Mouse (Mus musculus) heart, adult 2 months (tissue): ENCODE measurements around the gene Dgcr2.

Experiments
- CTCF ChIP-seq: fragments of 200-600 bp; IDR thresholded peaks from 2 replicates; pipeline ENCODE4 v1.8.1; 2022; ENCODE audit warnings: antibody characterized with exemption, mild to moderate bottlenecking, moderate library complexity
- EP300 ChIP-seq: fragments of 200-500 bp; IDR thresholded peaks from 2 replicates; pipeline ENCODE4 v1.6.1; 2011; ENCODE audit warnings: low read depth, low read length, control low read depth; ENCODE audit not compliant: insufficient read depth
- POLR2A ChIP-seq: fragments of 200-500 bp; IDR thresholded peaks from 2 replicates; pipeline ENCODE4 v1.6.1; 2011; ENCODE audit warnings: mild to moderate bottlenecking, low read depth, low read length, control low read depth; ENCODE audit not compliant: insufficient read depth

DNA sequence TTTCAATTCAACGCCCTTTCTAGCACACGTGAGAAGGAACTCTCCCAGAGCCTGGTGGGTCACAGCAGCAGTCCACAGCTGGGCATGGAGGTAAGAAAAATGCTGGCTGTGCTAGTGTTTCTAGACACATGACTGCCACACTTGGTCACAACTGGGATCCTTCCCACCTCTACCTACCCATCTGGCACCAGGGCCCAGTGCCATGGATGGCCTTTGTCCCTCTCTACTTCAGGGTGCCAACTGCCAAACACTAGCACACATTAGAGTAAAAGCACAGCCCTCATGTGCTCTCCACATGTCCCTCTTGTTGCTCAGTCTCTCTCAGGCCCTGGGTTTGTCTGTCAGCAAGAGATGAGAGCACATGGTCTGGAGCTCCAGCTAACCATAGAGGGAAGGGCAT, 31.3 kb upstream of the Dgcr2 start:
- TF ChIP-seq CTCF (no peak), POLR2A (no peak), EP300 (no peak)
